Mouse (Mus musculus) left cerebral cortex, postnatal 4 days (tissue): Measurements from ENCODE around the gene Bod1. TPM values are rescaled to one million over a fixed set of nuclear protein-coding genes. Genes with fewer than 3 reads are reported as not detected.

Source experiments
- total RNA-seq, 2 experiments: library from RNA; stranded (reverse); gene quantifications; 2 replicates each; pipeline ENCODE4 v1.2.3; 2021

Bod1 gene
- total RNA-seq, 2 experiments from 2014 or later, result 96.7 to 99.4 TPM

Other genes with a start within 250 kb of the Bod1 start
- 100 to 1,000 TPM; 148 to 149 TPM for gene Cpeb4, start 200.3 kb upstream of the Bod1 start, total RNA-seq